23 mouse cellular contexts compared by ENCODE assay signal in the genomic region with DNA sequence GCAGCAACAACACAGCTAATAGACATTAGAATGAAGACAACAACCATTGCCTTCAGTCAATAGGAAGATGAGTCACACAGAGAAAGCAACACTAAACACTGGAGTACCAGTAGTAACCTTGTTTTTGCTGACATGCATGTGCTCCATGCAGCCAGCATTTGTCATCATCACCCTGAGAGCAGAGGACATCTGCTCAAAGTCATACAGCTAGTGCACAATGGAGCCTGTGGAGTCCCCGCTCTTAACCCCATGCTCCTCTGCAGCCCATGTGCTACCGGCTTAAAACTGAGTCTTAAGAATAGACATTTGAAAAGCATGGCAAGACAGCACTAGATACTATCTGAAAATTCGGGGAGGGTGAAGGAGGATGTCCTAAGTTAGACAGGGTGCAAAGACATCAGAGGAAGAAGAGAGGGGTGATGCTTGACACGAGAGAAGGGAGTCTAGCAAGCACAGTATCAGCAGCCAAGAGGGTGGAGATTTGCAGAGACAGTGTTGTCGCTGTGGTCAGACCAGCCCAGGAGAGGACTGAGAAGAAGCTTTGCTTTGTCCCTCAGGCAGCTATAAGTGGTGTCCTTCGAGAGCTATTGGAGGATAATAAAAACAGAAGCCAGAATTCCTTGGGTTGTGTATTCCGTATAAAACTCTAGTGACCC.
A peak's percentile ranks its signal among the peaks of the same experiment; 100 is the strongest.
DNase-seq lines count a peak whose midpoint lies in the region; ATAC-seq and TF ChIP-seq lines count a peak whose summit lies in the region.
"Had no signal": no experiment of that assay in that cellular context is flagged by ENCODE, and none has a peak within 500 bp of the region (broad histone marks: within the 10 kb centered on the region; RNA-seq: fewer than 3 reads in every experiment).

No protein-coding gene starts in this region.

- no peak for TF ChIP-seq CTCF in lung, embryonic 14.5 days (IDR thresholded peaks at IDR 0.05; ENCODE audit: low read depth)
- TF ChIP-seq CTCF in lung, postnatal 0 days (IDR thresholded peaks at IDR 0.05), result no peak
- TF ChIP-seq CTCF in lung, adult 2 months (IDR thresholded peaks at IDR 0.05; ENCODE audit: insufficient read depth, low read length), result no peak

- 91% methylated on average over 7 of the region's 7 CpGs for WGBS in hindbrain, embryonic 13.5 days
- 87% methylated on average over 7 of the region's 7 CpGs for WGBS in hindbrain, embryonic 14.5 days
- WGBS in lung, embryonic 14.5 days, result 54% methylated on average over 7 of the region's 7 CpGs
- WGBS in lung, postnatal 0 days, result 53% methylated on average over 7 of the region's 7 CpGs
- WGBS in lung, adult 2 months, result 67% methylated on average over 7 of the region's 7 CpGs

- DNase-seq in hindbrain, embryonic 14.5 days (ENCODE audit: low spot score), result no peak
- DNase-seq in lung, embryonic 14.5 days, result peak; percentile 43
- DNase-seq in lung, postnatal 36 days, result no peak
- no peak for DNase-seq in lung, postnatal 0 days (ENCODE audit: low spot score)
- DNase-seq in lung, adult 2 months, result no peak
- DNase-seq: adrenal gland, adult 8-10 months; adrenal gland, postnatal 36 days; cerebellum, adult 18-20 months; cerebellum, adult 9-10 months; cerebellum, postnatal 14 days; gastrocnemius, postnatal 10 days; gastrocnemius, postnatal 36 days; heart, postnatal 10 days; heart, postnatal 36 days had no signal

- no peak overlapping the region for H3K4me3 ChIP-seq in hindbrain, embryonic 13.5 days
- H3K4me3 ChIP-seq in hindbrain, embryonic 14.5 days (replicated peaks; ENCODE audit: low read length), result no peak overlapping the region
- H3K4me3 ChIP-seq in lung, embryonic 14.5 days (ENCODE audit: low read depth, low read length), result no peak overlapping the region
- no peak overlapping the region for H3K4me3 ChIP-seq in lung, postnatal 0 days (ENCODE audit: low read depth, low read length)
- H3K4me3 ChIP-seq in lung, adult 2 months (replicated peaks; ENCODE audit: extremely low read depth, low read depth, low read length), result no peak overlapping the region
- H3K4me3 ChIP-seq: forebrain, embryonic 10.5 days; forebrain, embryonic 13.5 days; heart, embryonic 12.5 days; heart, embryonic 15.5 days; hindbrain, embryonic 10.5 days; intestine, embryonic 15.5 days had no signal

- no peak overlapping the region for H3K4me2 ChIP-seq in hindbrain, embryonic 13.5 days
- no peak overlapping the region for H3K4me2 ChIP-seq in hindbrain, embryonic 14.5 days (replicated peaks)
- H3K4me2 ChIP-seq in lung, embryonic 14.5 days, result no peak overlapping the region
- H3K4me2 ChIP-seq in lung, postnatal 0 days (replicated peaks; ENCODE audit: low read depth, low read length), result no peak overlapping the region
- H3K4me2 ChIP-seq: forebrain, embryonic 13.5 days; heart, embryonic 12.5 days; heart, embryonic 15.5 days; intestine, embryonic 15.5 days had no signal

- H3K4me1 ChIP-seq in hindbrain, embryonic 13.5 days (replicated peaks), result peaks cover 27% of the 10 kb centered on the region
- H3K4me1 ChIP-seq in hindbrain, embryonic 14.5 days (replicated peaks; ENCODE audit: control insufficient read depth, insufficient read depth, low read length), result peaks cover 19% of the 10 kb centered on the region
- H3K4me1 ChIP-seq in lung, embryonic 14.5 days (ENCODE audit: insufficient read depth), result no peaks in the 10 kb centered on the region
- no peaks in the 10 kb centered on the region for H3K4me1 ChIP-seq in lung, postnatal 0 days (ENCODE audit: insufficient read depth, low read depth, low read length)
- H3K4me1 ChIP-seq in lung, adult 2 months (ENCODE audit: control insufficient read depth, insufficient read depth, low read length), result no peaks in the 10 kb centered on the region
- H3K4me1 ChIP-seq: intestine, embryonic 15.5 days had no signal

- H3K27me3 ChIP-seq in hindbrain, embryonic 13.5 days, result no peaks in the 10 kb centered on the region
- H3K27me3 ChIP-seq in hindbrain, embryonic 14.5 days (ENCODE audit: control insufficient read depth, insufficient read depth, low read length), result no peaks in the 10 kb centered on the region
- H3K27me3 ChIP-seq in lung, embryonic 14.5 days (ENCODE audit: insufficient read depth, low read length), result no peaks in the 10 kb centered on the region
- H3K27me3 ChIP-seq in lung, postnatal 0 days (replicated peaks; ENCODE audit: insufficient read depth, low read length), result no peaks in the 10 kb centered on the region
- H3K27me3 ChIP-seq: forebrain, embryonic 13.5 days; heart, embryonic 12.5 days; heart, embryonic 15.5 days; intestine, embryonic 15.5 days had no signal

- TF ChIP-seq EP300 in lung, postnatal 0 days (IDR thresholded peaks at IDR 0.05), result no peak

- no peaks in the 10 kb centered on the region for H3K36me3 ChIP-seq in hindbrain, embryonic 13.5 days
- H3K36me3 ChIP-seq in hindbrain, embryonic 14.5 days (replicated peaks; ENCODE audit: control insufficient read depth, insufficient read depth), result peaks cover 2% of the 10 kb centered on the region; the same call in 1 of the 2 replicates
- no peaks in the 10 kb centered on the region for H3K36me3 ChIP-seq in lung, embryonic 14.5 days (ENCODE audit: insufficient read depth)
- H3K36me3 ChIP-seq in lung, postnatal 0 days (ENCODE audit: insufficient read depth, low read length), result no peaks in the 10 kb centered on the region
- H3K36me3 ChIP-seq: heart, embryonic 15.5 days; hindbrain, embryonic 10.5 days; intestine, embryonic 15.5 days had no signal

- H3K9me3 ChIP-seq in hindbrain, embryonic 13.5 days, result no peaks in the 10 kb centered on the region
- H3K9me3 ChIP-seq in hindbrain, embryonic 14.5 days (ENCODE audit: control insufficient read depth, low read length), result no peaks in the 10 kb centered on the region
- H3K9me3 ChIP-seq in lung, embryonic 14.5 days (ENCODE audit: low read depth, low read length), result no peaks in the 10 kb centered on the region
- H3K9me3 ChIP-seq in lung, postnatal 0 days (ENCODE audit: low read length), result no peaks in the 10 kb centered on the region
- H3K9me3 ChIP-seq: forebrain, embryonic 10.5 days; forebrain, embryonic 13.5 days; heart, embryonic 12.5 days; heart, embryonic 15.5 days; hindbrain, embryonic 10.5 days; intestine, embryonic 15.5 days had no signal

- no peak overlapping the region for H3K9ac ChIP-seq in hindbrain, embryonic 13.5 days
- H3K9ac ChIP-seq in hindbrain, embryonic 14.5 days, result no peak overlapping the region
- H3K9ac ChIP-seq in lung, embryonic 14.5 days, result no peak overlapping the region
- H3K9ac ChIP-seq in lung, postnatal 0 days (replicated peaks; ENCODE audit: low read depth), result no peak overlapping the region
- H3K9ac ChIP-seq: forebrain, embryonic 13.5 days; heart, embryonic 12.5 days; heart, embryonic 15.5 days; intestine, embryonic 15.5 days had no signal

- no peak for TF ChIP-seq POLR2A in lung, adult 2 months (IDR thresholded peaks at IDR 0.05; ENCODE audit: borderline replicate concordance, extremely low read depth, low read depth, low read length)

- H3K27ac ChIP-seq in hindbrain, embryonic 13.5 days, result no peak overlapping the region
- H3K27ac ChIP-seq in hindbrain, embryonic 14.5 days, result no peak overlapping the region
- H3K27ac ChIP-seq in lung, embryonic 14.5 days (ENCODE audit: low read depth), result no peak overlapping the region
- no peak overlapping the region for H3K27ac ChIP-seq in lung, postnatal 0 days (ENCODE audit: low read length)
- H3K27ac ChIP-seq: forebrain, embryonic 10.5 days; forebrain, embryonic 13.5 days; heart, embryonic 15.5 days; hindbrain, embryonic 10.5 days; intestine, embryonic 15.5 days had no signal

- 0 out of 2 replicates have a peak, but pooled peaks have one; percentile 32 for ATAC-seq in hindbrain, embryonic 13.5 days (ENCODE audit: low FRiP score)
- no peak for ATAC-seq in hindbrain, embryonic 14.5 days (ENCODE audit: low FRiP score)
- ATAC-seq in lung, embryonic 14.5 days (ENCODE audit: insufficient read depth), result peak; percentile 81
- ATAC-seq in lung, postnatal 0 days, result peak; percentile 38
- ATAC-seq: CD4-positive, CD25-positive, alpha-beta regulatory T cell, adult 4 months; forebrain, embryonic 13.5 days; forebrain, embryonic 16.5 days; intestine, embryonic 15.5 days had no signal
